Mouse (Mus musculus) CH12.LX (cell line): ENCODE data around the gene Pex14. TPM values are rescaled to one million over a fixed set of nuclear protein-coding genes. Genes with fewer than 3 reads are reported as not detected.

Source experiments
- DNase-seq: peaks from one replicate; pipeline ENCODE4 v3.0.0-alpha.2; 2013; ENCODE audit errors: extremely low read depth
- H3K27ac ChIP-seq: 2 replicates; pipeline ENCODE4 v1.5.1; 2012; ENCODE audit warnings: low read depth, mild to moderate bottlenecking, control low read depth, moderate library complexity; ENCODE audit not compliant: insufficient read depth
- H3K27me3 ChIP-seq: replicated peaks from 2 replicates; pipeline ENCODE3; 2012; ENCODE audit warnings: inconsistent platforms
- H3K36me3 ChIP-seq, 2 experiments: replicated peaks in 1 of 2; 2 replicates each; pipeline versions ENCODE3 to v1.6.1; 2012; ENCODE audit warnings: inconsistent platforms in 1 of 2, low read length in 1 of 2, mild to moderate bottlenecking in 1 of 2, mixed read lengths in 1 of 2, moderate library complexity in 1 of 2; ENCODE audit not compliant: control insufficient read depth in 1 of 2, insufficient read depth in 1 of 2
- H3K4me1 ChIP-seq, 2 experiments: 2 replicates each; pipeline ENCODE4 v1.6.1; 2012; ENCODE audit warnings: inconsistent platforms in 1 of 2, moderate library complexity in 1 of 2; ENCODE audit not compliant: insufficient read depth in 2 of 2, control insufficient read depth in 1 of 2
- H3K4me2 ChIP-seq: 2 replicates; pipeline ENCODE4 v1.6.1; 2012; ENCODE audit warnings: low read depth, mild to moderate bottlenecking, control low read depth; ENCODE audit not compliant: poor library complexity, insufficient read depth, severe bottlenecking
- H3K4me3 ChIP-seq, 3 experiments: fragments of 150-350 bp in 1 of 3; sonication (generic) in 1 of 3; replicated peaks in 1 of 3; 2 replicates each; pipeline versions ENCODE3 to v1.5.1; 2011 to 2012; ENCODE audit warnings: low read depth in 2 of 3, low read length in 2 of 3, mild to moderate bottlenecking in 2 of 3, moderate library complexity in 2 of 3, control low read depth in 1 of 3, improper control_type of control experiment in 1 of 3, inconsistent platforms in 1 of 3, mixed read lengths in 1 of 3; ENCODE audit not compliant: poor library complexity in 1 of 3
- H3K79me2 ChIP-seq: replicated peaks from 2 replicates; pipeline ENCODE4 v1.6.1; 2012; ENCODE audit warnings: mild to moderate bottlenecking, moderate library complexity; ENCODE audit not compliant: control insufficient read depth, poor library complexity, insufficient read depth, severe bottlenecking; ENCODE audit errors: extremely low read depth
- H3K9ac ChIP-seq: 2 replicates; pipeline ENCODE4 v1.6.1; 2012; ENCODE audit warnings: low read depth, mild to moderate bottlenecking, control low read depth, moderate library complexity; ENCODE audit not compliant: insufficient read depth
- H3K9me3 ChIP-seq: replicated peaks from 2 replicates; pipeline ENCODE3; 2012; ENCODE audit warnings: low read length, inconsistent platforms, mixed read lengths
- BHLHE40 ChIP-seq: IDR thresholded peaks from 2 replicates; pipeline ENCODE4 v1.6.1; 2011; ENCODE audit warnings: mild to moderate bottlenecking, low read depth, low read length, improper control_type of control experiment
- CHD1 ChIP-seq: IDR thresholded peaks from 2 replicates; pipeline ENCODE4 v1.6.1; 2012; ENCODE audit warnings: low read depth, low read length, improper control_type of control experiment, inconsistent platforms
- CTCF ChIP-seq, 2 experiments: IDR thresholded peaks in 1 of 2; conservative IDR thresholded peaks in 1 of 2; 2 replicates each; pipeline ENCODE4 v1.5.1; 2011 to 2012; ENCODE audit warnings: low read depth in 2 of 2, low read length in 2 of 2, improper control_type of control experiment in 1 of 2, inconsistent platforms in 1 of 2, mild to moderate bottlenecking in 1 of 2, moderate library complexity in 1 of 2
- EP300 ChIP-seq: IDR thresholded peaks from 2 replicates; pipeline ENCODE4 v1.6.1; 2011; ENCODE audit warnings: low read length, improper control_type of control experiment
- ETS1 ChIP-seq: conservative IDR thresholded peaks from 2 replicates; pipeline ENCODE4 v1.6.1; 2012; ENCODE audit warnings: low read depth, mild to moderate bottlenecking, inconsistent platforms, low read length, improper control_type of control experiment, moderate library complexity
- GABPA ChIP-seq: IDR thresholded peaks from 2 replicates; pipeline ENCODE4 v1.6.1; 2012; ENCODE audit warnings: low read depth, low read length, improper control_type of control experiment, inconsistent platforms; ENCODE audit not compliant: insufficient replicate concordance
- HCFC1 ChIP-seq: IDR thresholded peaks from 2 replicates; pipeline ENCODE4 v1.6.1; 2012; ENCODE audit warnings: low read depth, mild to moderate bottlenecking, inconsistent platforms, low read length, improper control_type of control experiment
- IRF4 ChIP-seq: IDR thresholded peaks from 2 replicates; pipeline ENCODE4 v1.6.1; 2014; ENCODE audit warnings: low read depth, mild to moderate bottlenecking, inconsistent platforms, low read length, improper control_type of control experiment
- KAT2A ChIP-seq: IDR thresholded peaks from 2 replicates; pipeline ENCODE4 v1.6.1; 2012; ENCODE audit warnings: low read length, improper control_type of control experiment, inconsistent platforms; ENCODE audit not compliant: insufficient replicate concordance
- MAX ChIP-seq: IDR thresholded peaks from 2 replicates; pipeline ENCODE4 v1.6.1; 2011; ENCODE audit warnings: low read length, improper control_type of control experiment
- MAZ ChIP-seq: IDR thresholded peaks from 2 replicates; pipeline ENCODE4 v1.6.1; 2012; ENCODE audit warnings: low read depth, mild to moderate bottlenecking, inconsistent platforms, low read length, improper control_type of control experiment, moderate library complexity
- NELFE ChIP-seq: IDR thresholded peaks from 2 replicates; pipeline ENCODE4 v1.6.1; 2011; ENCODE audit warnings: low read depth, low read length, improper control_type of control experiment
- PAX5 ChIP-seq: IDR thresholded peaks from 2 replicates; pipeline ENCODE4 v1.6.1; 2012; ENCODE audit warnings: low read length, inconsistent platforms, mixed read lengths
- POLR2A ChIP-seq: IDR thresholded peaks from 2 replicates; pipeline ENCODE4 v1.6.1; 2011; ENCODE audit warnings: low read depth, mild to moderate bottlenecking, improper control_type of control experiment, low read length
- POLR2AphosphoS2 ChIP-seq: IDR thresholded peaks from 2 replicates; pipeline ENCODE4 v1.6.1; 2011; ENCODE audit warnings: low read depth, low read length, improper control_type of control experiment
- SIN3A ChIP-seq: IDR thresholded peaks from 2 replicates; pipeline ENCODE4 v1.6.1; 2012; ENCODE audit warnings: low read length, improper control_type of control experiment, inconsistent platforms
- SMC3 ChIP-seq: IDR thresholded peaks from 2 replicates; pipeline ENCODE4 v1.6.1; 2011; ENCODE audit warnings: low read depth, low read length, improper control_type of control experiment
- USF1 ChIP-seq: IDR thresholded peaks from 2 replicates; pipeline ENCODE4 v1.6.1; 2014; ENCODE audit warnings: low read depth, mild to moderate bottlenecking, inconsistent platforms, low read length, improper control_type of control experiment
- USF2 ChIP-seq: conservative IDR thresholded peaks from 2 replicates; pipeline ENCODE4 v1.6.1; 2011; ENCODE audit warnings: low read depth, low read length, improper control_type of control experiment
- ZC3H11A ChIP-seq: IDR thresholded peaks from 2 replicates; pipeline ENCODE4 v1.6.1; 2012; ENCODE audit warnings: low read depth, mild to moderate bottlenecking, inconsistent platforms, low read length, improper control_type of control experiment
- ZKSCAN1 ChIP-seq: IDR thresholded peaks from 2 replicates; pipeline ENCODE4 v1.6.1; 2012; ENCODE audit warnings: low read depth, inconsistent platforms, low read length, improper control_type of control experiment, borderline replicate concordance
- ZNF384 ChIP-seq: IDR thresholded peaks from 2 replicates; pipeline ENCODE4 v1.6.1; 2012; ENCODE audit warnings: low read depth, low read length, improper control_type of control experiment, inconsistent platforms
- dilution Hi-C: fragments of 300-500 bp; cut with MboI; formaldehyde crosslinking; loops from 2 replicates; pipeline ENCODE4 v1.14.3; 2020; ENCODE audit warnings: low sequenced_read_pairs; ENCODE audit not compliant: extremely low pct_unique_long_range_greater_than_20kb, extremely low pct_ligation_motif_present
- in situ Hi-C: fragments of 300-500 bp; cut with MboI; formaldehyde crosslinking; loops from 3 replicates; pipeline ENCODE4 v1.14.3; 2019; ENCODE audit warnings: low sequenced_read_pairs, low pct_ligation_motif_present, low pct_unique_long_range_greater_than_20kb, mixed read lengths
- polyA plus RNA-seq: library from polyadenylated mRNA; unstranded; fragments of >175 nt; gene quantifications from 2 replicates; pipeline ENCODE4 v1.2.1, GENCODE M21; 2012; ENCODE audit warnings: low read depth; ENCODE audit not compliant: insufficient read length
- total RNA-seq, 2 experiments: library from RNA; depleted of rRNA; stranded (reverse); fragments of 300-350 nt in 1 of 2; fragments of >200 nt in 1 of 2; gene quantifications; 2 replicates each; pipeline ENCODE4 v1.2.3; 2012 to 2014

The Pex14 gene
- total and polyA plus RNA-seq, 3 experiments: 48.5 to 67.7 (median 63.6) TPM

DNA sequence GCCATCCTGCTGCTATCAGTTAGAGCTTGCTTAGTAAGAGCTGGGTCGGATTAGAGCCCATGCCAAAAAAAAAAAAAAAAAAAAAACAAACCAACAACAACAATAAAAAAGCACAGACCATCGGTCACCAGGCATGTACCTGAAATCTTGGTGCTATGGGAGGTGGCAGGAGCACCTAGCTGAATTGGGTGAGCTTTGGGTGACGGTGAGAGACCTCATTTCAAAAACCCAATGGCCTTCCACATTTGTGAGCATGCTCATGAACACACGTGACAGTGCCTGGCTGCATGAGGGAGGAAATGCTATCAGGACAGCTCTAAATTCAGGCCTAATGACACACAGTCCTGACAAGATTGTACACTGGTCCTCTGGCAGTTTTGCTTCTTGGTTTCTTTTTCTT lies 48.4 kb upstream of the Pex14 start:
- DNase-seq: no peak
- H3K27me3 ChIP-seq: no peaks in the 10 kb centered on the region
- H3K36me3 ChIP-seq: peaks cover 36 to 42% of the 10 kb centered on the region in 2 experiments
- H3K4me2 ChIP-seq: no peak overlapping the region
- no peaks in the 10 kb centered on the region for H3K79me2 ChIP-seq
- in situ Hi-C loops (loop anchor here (10.0 kb wide), 1 partner anchor 177 kb away; no protein-coding TSS in a partner anchor), dilution Hi-C loops (no loop called here)
- H3K9ac ChIP-seq: no peak overlapping the region
- H3K4me3 ChIP-seq: no peak overlapping the region
- peaks cover 4 to 17% of the 10 kb centered on the region in 2 experiments; a peak in 3 of 4 replicates for H3K4me1 ChIP-seq
- H3K27ac ChIP-seq: no peak overlapping the region
- H3K9me3 ChIP-seq: peaks cover 2% of the 10 kb centered on the region
- no peak for TF ChIP-seq USF2
- no peak for TF ChIP-seq POLR2AphosphoS2
- TF ChIP-seq ZC3H11A: no peak
- no peak for TF ChIP-seq EP300
- TF ChIP-seq CHD1: no peak
- TF ChIP-seq CTCF (conservative IDR thresholded peaks at IDR 0.05 in 1 of 2, IDR thresholded peaks at IDR 0.05 in 1 of 2; ENCODE audit: low read depth in 2 of 2, low read length in 2 of 2): no peak
- no peak for TF ChIP-seq SIN3A
- no peak for TF ChIP-seq ETS1
- TF ChIP-seq POLR2A: no peak
- no peak for TF ChIP-seq BHLHE40
- TF ChIP-seq PAX5: no peak
- no peak for TF ChIP-seq KAT2A
- TF ChIP-seq, all 38 proteins: peak for 0

DNA sequence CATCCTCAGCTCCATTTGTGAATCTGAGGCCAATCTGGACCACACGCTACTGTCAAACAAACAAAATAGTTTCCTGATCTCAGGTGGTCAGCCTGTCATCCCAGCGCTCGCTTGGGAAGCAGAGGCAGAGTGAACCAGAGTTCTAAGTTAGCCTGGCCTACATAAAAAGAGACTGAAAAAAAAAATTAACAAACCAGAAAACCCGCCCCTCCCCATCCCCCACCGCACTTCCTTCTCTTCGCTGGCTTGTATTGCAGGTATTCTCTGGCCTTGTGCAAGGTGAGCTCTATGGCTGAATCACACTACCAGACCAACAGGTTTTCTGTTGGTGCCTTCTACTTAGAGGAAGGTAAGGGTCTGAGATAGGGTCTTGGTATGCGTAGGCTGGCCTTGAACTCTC lies 47.9 kb upstream of the Pex14 start:
- Histone ChIP-seq H3K4me1 (peaks cover 4 to 17% of the 10 kb centered on the region in 2 experiments; a peak in 3 of 4 replicates), H3K9me3 (peaks cover 2% of the 10 kb centered on the region), H3K27me3 (no peaks in the 10 kb centered on the region), H3K9ac (no peak overlapping the region), H3K27ac (no peak overlapping the region), H3K4me3 (no peak overlapping the region), H3K4me2 (no peak overlapping the region), H3K79me2 (no peaks in the 10 kb centered on the region), H3K36me3 (peaks cover 30 to 36% of the 10 kb centered on the region in 2 experiments)
- in situ Hi-C loops: loop anchor here (10.0 kb wide), 1 partner anchor 177 kb away; no protein-coding TSS in a partner anchor
- DNase-seq: no peak
- dilution Hi-C loops: no loop called here
- TF ChIP-seq ZKSCAN1 (no peak), HCFC1 (no peak), POLR2A (no peak), MAZ (no peak), MAX (no peak), ZNF384 (no peak), SMC3 (no peak), GABPA (no peak), USF1 (no peak), CTCF (conservative IDR thresholded peaks at IDR 0.05 in 1 of 2, IDR thresholded peaks at IDR 0.05 in 1 of 2; ENCODE audit: low read depth in 2 of 2, low read length in 2 of 2) (no peak), NELFE (no peak), IRF4 (no peak), EP300 (no peak)
- TF ChIP-seq, all 38 proteins: peak for 0
